Mouse (Mus musculus) stomach, postnatal 0 days (tissue): ENCODE measurements around the gene Dnajc11. TPM values are rescaled to one million over a fixed set of nuclear protein-coding genes. Genes with fewer than 3 reads are reported as not detected.
A peak's percentile ranks its signal among the peaks of the same experiment; 100 is the strongest.

ENCODE experiments used
- ATAC-seq: fragments of 200-750 bp; cut with Nextera tagmentation; 2 replicates; pipeline ENCODE4 v1.8.0; 2017; ENCODE audit not compliant: low FRiP score, low TSS enrichment
- DNase-seq: peaks from one replicate; pipeline ENCODE4 v3.0.0-alpha.2; 2016; ENCODE audit warnings: low spot score
- H3K27ac ChIP-seq: fragments of 300-500 bp; sonication (generic); replicated peaks from 2 replicates; pipeline ENCODE4 v1.5.1; 2014; ENCODE audit warnings: mild to moderate bottlenecking, control low read depth
- H3K27me3 ChIP-seq: fragments of 300-500 bp; sonication (generic); 2 replicates; pipeline ENCODE4 v1.6.1; 2014; ENCODE audit warnings: low read length; ENCODE audit not compliant: control insufficient read depth, insufficient read depth
- H3K36me3 ChIP-seq: fragments of 300-500 bp; sonication (generic); 2 replicates; pipeline ENCODE4 v1.6.1; 2014; ENCODE audit warnings: low read length, mixed read lengths; ENCODE audit not compliant: control insufficient read depth, insufficient read depth
- H3K4me1 ChIP-seq: fragments of 300-500 bp; sonication (generic); replicated peaks from 2 replicates; pipeline ENCODE4 v1.6.1; 2014; ENCODE audit warnings: antibody characterized with exemption; ENCODE audit not compliant: control insufficient read depth, insufficient read depth
- H3K4me2 ChIP-seq: fragments of 300-500 bp; sonication (generic); replicated peaks from 2 replicates; pipeline ENCODE4 v1.6.1; 2014; ENCODE audit warnings: low read depth, mild to moderate bottlenecking, control low read depth, moderate library complexity
- H3K4me3 ChIP-seq: fragments of 300-500 bp; sonication (generic); 2 replicates; pipeline ENCODE4 v1.5.1; 2014; ENCODE audit warnings: low read depth, low read length, control low read depth
- H3K9ac ChIP-seq: fragments of 300-500 bp; sonication (generic); 2 replicates; pipeline ENCODE4 v1.6.1; 2014; ENCODE audit warnings: mild to moderate bottlenecking, low read length, control low read depth, mixed read lengths
- H3K9me3 ChIP-seq: fragments of 300-500 bp; sonication (generic); 2 replicates; pipeline ENCODE4 v1.6.1; 2016; ENCODE audit warnings: low read length; ENCODE audit not compliant: control insufficient read depth
- CTCF ChIP-seq: IDR thresholded peaks from 2 replicates; pipeline ENCODE4 v1.5.1; 2016; ENCODE audit warnings: antibody characterized with exemption, low read depth, mild to moderate bottlenecking, moderate library complexity
- EP300 ChIP-seq: optimal IDR thresholded peaks from 2 replicates; pipeline ENCODE3; 2016; ENCODE audit warnings: antibody characterized with exemption
- WGBS: fragments of 180-500 bp; shearing (Covaris S2); extraction: QIAGEN DNeasy Blood & Tissue Kit; methylation state at CpG from one replicate; pipeline ENCODE4 v1.1.7; 2014; 5-methylcytosine and 5-hydroxymethylcytosine counted together
- polyA plus RNA-seq: library from polyadenylated mRNA; unstranded; fragments of >200 nt; fragmentation: Nextera tagmentation; extraction: Ambion mirVana; gene quantifications from 2 replicates; pipeline ENCODE4 v1.2.1, GENCODE M21; 2015

Gene Dnajc11
- polyA plus RNA-seq, 1 experiment from 2014 or later, result 33.0 TPM

- H3K27me3 ChIP-seq, result no peaks in the 10 kb centered on the region
- TF ChIP-seq CTCF, result no peak
- TF ChIP-seq EP300, result no peak
- no peaks in the 10 kb centered on the region for H3K36me3 ChIP-seq
- H3K4me2 ChIP-seq, result no peak overlapping the region
- DNase-seq (no peak), ATAC-seq (no peak)
- H3K4me3 ChIP-seq, result no peak overlapping the region
- 85% methylated on average over 4 of the region's 4 CpGs for WGBS
- no peak overlapping the region for H3K9ac ChIP-seq
- no peaks in the 10 kb centered on the region for H3K4me1 ChIP-seq
- no peak overlapping the region for H3K27ac ChIP-seq
- H3K9me3 ChIP-seq, result no peaks in the 10 kb centered on the region
These were observed 27.9 kb upstream of the Dnajc11 start for GRCm38 (mm10) chr4:151905621-151906020.

GRCm38 (mm10) chr4:151907577-151908343, 25.7 kb upstream of the Dnajc11 start:
- DNase-seq, result no peak
- Histone ChIP-seq H3K27me3 (no peaks in the 10 kb centered on the region), H3K4me3 (no peak overlapping the region), H3K9me3 (no peaks in the 10 kb centered on the region), H3K4me2 (no peak overlapping the region), H3K9ac (no peak overlapping the region), H3K4me1 (no peaks in the 10 kb centered on the region), H3K27ac (no peak overlapping the region), H3K36me3 (no peaks in the 10 kb centered on the region)
- TF ChIP-seq EP300 (no peak), CTCF (no peak)
- ATAC-seq, result no peak
- 68% methylated on average over 26 of the region's 26 CpGs for WGBS

- TF ChIP-seq EP300, result no peak
- no peak for TF ChIP-seq CTCF
- WGBS, result 65% methylated on average over 8 of the region's 8 CpGs
- no peak for DNase-seq
- no peaks in the 10 kb centered on the region for H3K9me3 ChIP-seq
- no peaks in the 10 kb centered on the region for H3K4me1 ChIP-seq
- H3K4me2 ChIP-seq, result no peak overlapping the region
- no peak for ATAC-seq
- no peak overlapping the region for H3K27ac ChIP-seq
- no peaks in the 10 kb centered on the region for H3K36me3 ChIP-seq
- no peak overlapping the region for H3K9ac ChIP-seq
- H3K27me3 ChIP-seq, result no peaks in the 10 kb centered on the region
- H3K4me3 ChIP-seq, result no peak overlapping the region
These were observed 24.7 kb upstream of the Dnajc11 start for GRCm38 (mm10) chr4:151908809-151909208.

GRCm38 (mm10) chr4:151916271-151916670, 17.2 kb upstream of the Dnajc11 start:
- Histone ChIP-seq H3K27ac (no peak overlapping the region), H3K27me3 (no peaks in the 10 kb centered on the region), H3K4me1 (no peaks in the 10 kb centered on the region), H3K4me2 (no peak overlapping the region), H3K4me3 (no peak overlapping the region), H3K9ac (no peak overlapping the region), H3K9me3 (no peaks in the 10 kb centered on the region), H3K36me3 (no peaks in the 10 kb centered on the region)
- DNase-seq (no peak), ATAC-seq (no peak)
- no peak for TF ChIP-seq EP300
- no peak for TF ChIP-seq CTCF
- WGBS, result 89% methylated on average over 11 of the region's 11 CpGs

GRCm38 (mm10) chr4:151919135-151919840, 14.2 kb upstream of the Dnajc11 start:
- ATAC-seq (no peak), DNase-seq (no peak)
- no peak overlapping the region for H3K4me2 ChIP-seq
- 66% methylated on average over 20 of the region's 20 CpGs for WGBS
- no peaks in the 10 kb centered on the region for H3K9me3 ChIP-seq
- TF ChIP-seq CTCF, result no peak
- H3K4me1 ChIP-seq, result no peaks in the 10 kb centered on the region
- no peak overlapping the region for H3K9ac ChIP-seq
- no peak overlapping the region for H3K4me3 ChIP-seq
- no peaks in the 10 kb centered on the region for H3K27me3 ChIP-seq
- no peaks in the 10 kb centered on the region for H3K36me3 ChIP-seq
- H3K27ac ChIP-seq, result no peak overlapping the region

- Histone ChIP-seq H3K9me3 (no peaks in the 10 kb centered on the region), H3K36me3 (no peaks in the 10 kb centered on the region), H3K4me2 (peak overlapping the region; percentile 11; the same call in 1 of the 2 replicates), H3K27ac (no peak overlapping the region), H3K9ac (no peak overlapping the region), H3K4me1 (no peaks in the 10 kb centered on the region), H3K4me3 (no peak overlapping the region), H3K27me3 (no peaks in the 10 kb centered on the region)
- 16% methylated on average over 16 of the region's 16 CpGs for WGBS
- peak; percentile 32 for ATAC-seq
- TF ChIP-seq CTCF (peak; percentile 87), EP300 (no peak)
- peak; percentile 53 for DNase-seq
These were observed 13.4 kb upstream of the Dnajc11 start for GRCm38 (mm10) chr4:151919900-151920643.
